Mouse (Mus musculus) WW6 (cell line): ENCODE data around the gene Map7.

Experiments
- DNase-seq: peaks from one replicate; pipeline ENCODE4 v3.0.0-alpha.2; 2013; ENCODE audit warnings: low read depth, low spot score

Gene Map7

DNA sequence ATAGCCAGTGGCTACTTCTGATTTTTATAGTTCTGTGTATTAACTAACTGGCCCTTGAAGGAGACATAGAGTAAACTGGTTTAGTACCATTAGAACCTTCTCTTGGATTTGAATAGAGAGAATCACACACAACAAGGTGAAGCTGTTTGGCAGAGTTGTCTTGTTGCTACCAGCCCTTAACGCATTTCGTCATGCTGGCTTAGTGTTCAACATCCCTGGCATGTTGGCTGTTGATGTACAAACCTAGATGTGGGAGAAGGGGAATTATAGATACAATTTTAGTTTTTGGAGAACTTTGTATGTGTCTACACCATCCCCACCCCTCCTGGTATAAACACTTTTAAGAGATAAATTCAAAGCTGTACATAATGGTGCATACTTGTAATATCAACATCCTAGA lies 37.5 kb downstream of the Map7 start:
- no peak for DNase-seq

DNA sequence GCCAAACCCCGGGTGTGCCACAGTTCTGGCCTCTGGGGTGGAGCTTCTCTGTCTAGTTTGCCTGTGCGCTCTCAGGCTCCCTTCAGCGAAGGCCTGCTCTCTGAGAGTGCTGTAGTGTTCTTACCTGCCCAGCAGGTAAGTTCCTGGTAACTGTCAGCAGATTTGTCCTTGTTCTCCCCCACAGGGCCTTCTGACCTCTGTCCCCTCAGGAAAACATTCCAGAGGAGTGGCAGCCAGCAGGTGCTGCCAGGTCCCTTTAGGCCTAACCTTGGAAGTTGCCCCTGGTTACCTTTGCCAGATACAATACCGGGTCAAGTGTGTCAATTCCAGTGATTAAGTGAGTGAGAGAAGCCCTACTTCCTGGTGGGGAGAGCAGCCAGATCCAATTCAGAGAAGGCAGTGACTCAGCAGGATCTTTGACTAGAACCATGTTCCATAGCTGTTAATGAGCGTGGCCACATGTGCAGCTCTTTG lies 38.6 kb downstream of the Map7 start:
- DNase-seq, result no peak

GRCm38 (mm10) chr10:20190139-20190747 lies 42.0 kb downstream of the Map7 start:
- no peak for DNase-seq

DNA sequence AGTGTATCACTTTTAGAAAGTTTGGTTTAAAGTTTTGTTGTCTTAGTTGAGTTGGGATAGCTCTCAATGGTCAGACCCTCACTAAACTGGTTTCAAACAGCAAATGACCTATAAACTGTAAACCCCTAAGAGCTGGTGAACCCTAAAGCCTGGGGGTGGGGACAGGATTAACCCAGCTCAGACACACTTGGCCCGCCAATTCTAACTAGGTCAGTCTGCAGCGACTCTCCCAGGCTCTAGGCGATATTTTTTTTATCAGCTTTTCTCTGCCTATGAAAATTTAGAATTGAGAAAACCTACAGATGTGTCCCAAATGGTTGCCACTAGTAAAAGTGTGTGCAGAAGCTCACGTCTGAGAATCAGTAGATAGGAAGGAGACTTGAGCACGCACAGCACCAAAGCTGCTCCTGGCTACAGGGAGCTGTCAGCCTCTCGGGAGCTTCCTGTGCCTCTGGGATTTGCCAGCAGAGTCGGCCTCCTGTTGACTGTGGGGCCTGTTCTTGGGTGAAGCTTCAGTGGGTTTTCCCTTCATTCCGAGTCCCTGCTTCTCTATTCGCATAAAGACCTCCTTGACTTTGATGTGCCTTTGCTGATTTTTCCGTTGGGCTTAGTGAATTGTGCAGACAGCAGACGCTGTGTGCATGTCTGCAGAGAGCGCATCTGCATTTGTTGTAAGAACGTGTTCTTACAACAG lies 46.7 kb downstream of the Map7 start:
- no peak for DNase-seq

- no peak for DNase-seq
These were observed 48.8 kb downstream of the Map7 start for GRCm38 (mm10) chr10:20197039-20197438.

DNA sequence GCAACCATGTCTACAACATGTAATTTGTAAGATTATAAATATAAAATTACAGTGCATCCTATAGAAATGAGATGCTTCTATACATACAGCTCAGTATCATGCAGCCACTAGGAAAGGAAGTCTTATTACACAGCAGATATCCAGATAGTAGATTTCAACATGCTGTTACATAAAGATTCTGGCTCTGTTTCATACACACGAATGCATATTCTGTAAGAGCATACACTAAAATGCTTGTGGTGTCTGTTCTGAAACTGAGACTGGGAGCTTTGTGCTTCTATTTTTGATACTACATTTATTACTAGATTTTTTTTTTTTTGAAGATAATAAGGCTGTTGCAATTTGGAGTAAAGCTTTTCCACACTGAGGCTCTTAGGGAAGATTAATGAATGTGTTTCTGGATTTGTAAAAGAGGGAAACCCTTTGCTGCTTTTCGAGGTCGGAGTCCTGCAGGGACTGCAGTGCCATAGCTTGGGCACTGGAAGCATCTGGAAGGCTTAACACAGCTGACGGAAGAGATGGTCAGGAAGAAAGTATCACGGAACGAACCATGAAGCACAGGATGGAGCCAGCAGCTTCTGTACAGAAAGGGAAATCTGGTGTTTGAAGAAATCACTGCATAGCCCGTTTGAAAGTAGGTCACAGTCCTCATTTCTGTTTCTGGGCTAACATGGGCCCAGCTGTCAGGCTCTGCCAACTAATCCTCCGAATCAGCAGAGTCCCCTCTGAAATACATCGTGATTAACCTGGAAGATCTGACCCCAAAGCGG lies 50.9 kb downstream of the Map7 start:
- no peak for DNase-seq

DNA sequence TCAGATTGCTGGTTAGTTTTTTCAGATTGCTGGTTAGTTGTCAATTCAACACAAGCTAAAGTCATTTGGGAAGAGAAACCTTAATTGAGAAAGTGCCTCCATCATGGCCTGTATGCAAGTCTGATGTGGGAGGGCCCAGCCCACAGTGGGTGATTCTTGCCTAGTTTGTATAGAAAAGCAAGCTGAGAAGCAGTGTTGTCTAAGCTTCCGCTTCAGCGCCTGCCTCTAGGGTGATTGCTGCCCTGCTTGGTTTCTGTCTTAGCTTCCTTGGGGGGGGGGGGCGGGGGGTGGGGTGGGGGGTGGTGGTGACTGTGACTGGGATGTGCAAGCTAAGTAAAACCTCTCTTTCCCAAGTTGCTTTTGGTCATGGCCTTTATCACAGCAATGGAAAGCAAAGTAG lies 53.0 kb downstream of the Map7 start:
- DNase-seq, result no peak

DNA sequence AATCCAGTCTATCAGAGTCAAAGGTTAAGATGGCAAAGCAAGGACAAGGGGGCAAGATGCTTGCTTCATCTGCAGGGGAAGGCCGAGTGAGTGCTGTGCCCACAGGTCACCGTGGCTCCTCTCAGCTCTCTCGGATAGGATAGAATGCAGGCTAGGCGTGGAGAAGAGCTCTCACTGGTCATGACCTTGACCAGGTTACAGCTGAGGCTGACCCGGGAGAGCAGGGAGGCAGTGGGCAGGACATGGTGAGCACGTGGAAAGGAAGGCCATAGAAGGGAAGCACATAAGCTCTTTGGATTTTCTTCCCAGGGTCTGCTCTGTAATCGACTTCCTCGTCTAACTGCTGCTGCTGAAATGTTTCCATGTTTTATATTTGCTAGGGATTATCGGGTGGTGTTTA lies 53.9 kb downstream of the Map7 start:
- DNase-seq, result no peak

DNA sequence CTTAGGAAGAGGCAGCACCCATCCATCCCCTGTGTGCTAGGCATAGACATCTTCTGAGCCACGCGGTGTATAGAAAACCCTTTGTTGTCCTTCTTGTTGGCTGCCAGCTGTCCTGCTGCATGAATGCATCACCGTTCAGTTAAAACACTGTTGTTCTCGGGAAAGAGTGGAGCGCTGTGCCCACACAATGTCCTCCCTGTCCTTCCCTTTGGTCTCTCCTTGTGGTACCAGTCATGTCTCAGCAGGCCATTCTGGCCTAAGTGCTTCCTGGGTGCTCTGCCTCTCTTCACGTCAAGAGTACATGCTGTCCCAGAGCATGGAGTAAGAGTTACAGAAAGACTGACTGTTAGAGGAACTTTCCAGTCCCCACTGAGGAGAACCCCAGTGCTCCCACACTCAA lies 54.5 kb downstream of the Map7 start:
- DNase-seq, result no peak

DNA sequence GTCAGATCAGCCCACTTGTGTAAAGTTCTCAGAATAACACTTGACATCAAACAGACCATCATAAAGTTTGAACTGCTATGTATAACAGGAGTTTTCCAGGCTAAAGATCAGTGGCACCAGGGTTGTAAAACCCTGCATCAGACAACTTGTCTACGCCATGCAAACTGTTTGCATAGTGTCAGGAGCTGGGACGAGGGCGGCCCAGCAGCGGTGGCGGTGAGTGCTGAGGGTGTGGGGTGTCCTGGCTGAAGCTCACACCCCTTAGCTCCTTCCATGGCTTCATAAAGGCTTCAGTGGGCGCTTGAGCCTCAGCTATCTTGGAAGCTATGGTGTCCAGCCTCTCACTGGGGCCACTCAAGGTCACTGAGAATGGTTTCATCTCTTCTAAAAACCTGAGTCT lies 55.2 kb downstream of the Map7 start:
- no peak for DNase-seq

- no peak for DNase-seq
These were observed 56.6 kb downstream of the Map7 start for GRCm38 (mm10) chr10:20204696-20205431.

GRCm38 (mm10) chr10:20206966-20207365 lies 58.7 kb downstream of the Map7 start:
- DNase-seq, result no peak

GRCm38 (mm10) chr10:20209609-20210341 lies 61.5 kb downstream of the Map7 start:
- DNase-seq, result no peak

DNA sequence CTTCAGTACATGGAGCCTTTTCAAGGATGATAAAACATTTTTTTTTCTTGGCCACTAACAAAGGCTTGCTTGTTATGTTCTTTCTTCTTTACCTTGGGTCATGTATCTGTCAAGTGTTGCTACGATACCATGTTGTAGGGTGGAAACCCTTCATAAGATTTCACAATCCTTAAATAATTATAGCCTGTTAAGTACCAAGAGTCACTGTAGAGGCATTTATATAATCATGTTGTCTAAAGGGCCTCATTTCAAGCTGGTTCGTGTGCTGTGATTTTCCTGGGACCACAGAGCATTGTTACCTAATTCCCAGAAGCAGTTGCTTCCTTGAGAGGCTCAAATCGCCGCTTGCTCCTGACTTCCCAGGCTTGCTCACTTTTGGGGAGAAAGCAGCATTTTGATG lies 66.1 kb downstream of the Map7 start:
- no peak for DNase-seq

DNA sequence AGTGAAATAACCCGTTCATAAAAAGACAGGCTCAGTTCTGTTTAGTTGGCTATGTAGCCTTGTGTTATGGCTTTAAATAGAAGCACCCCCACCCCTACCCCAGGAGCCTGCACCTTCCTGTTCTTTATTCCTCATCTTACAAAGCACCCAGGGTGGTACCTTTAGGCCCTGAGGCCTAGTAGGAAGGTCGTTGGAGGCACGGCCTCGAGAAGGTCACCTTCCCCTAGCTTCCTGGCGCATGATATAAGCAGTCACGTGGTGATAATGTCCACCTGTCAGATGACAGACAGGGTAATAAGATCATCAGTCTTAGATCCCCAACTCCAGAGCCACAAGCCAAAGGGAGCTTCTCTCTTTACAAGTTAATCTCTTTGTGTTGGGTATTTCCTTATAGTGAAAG lies 68.7 kb downstream of the Map7 start:
- DNase-seq, result no peak

GRCm38 (mm10) chr10:20218866-20219265 lies 70.6 kb downstream of the Map7 start:
- DNase-seq, result no peak

- no peak for DNase-seq
These were observed 71.3 kb downstream of the Map7 start for GRCm38 (mm10) chr10:20219538-20219937.

DNA sequence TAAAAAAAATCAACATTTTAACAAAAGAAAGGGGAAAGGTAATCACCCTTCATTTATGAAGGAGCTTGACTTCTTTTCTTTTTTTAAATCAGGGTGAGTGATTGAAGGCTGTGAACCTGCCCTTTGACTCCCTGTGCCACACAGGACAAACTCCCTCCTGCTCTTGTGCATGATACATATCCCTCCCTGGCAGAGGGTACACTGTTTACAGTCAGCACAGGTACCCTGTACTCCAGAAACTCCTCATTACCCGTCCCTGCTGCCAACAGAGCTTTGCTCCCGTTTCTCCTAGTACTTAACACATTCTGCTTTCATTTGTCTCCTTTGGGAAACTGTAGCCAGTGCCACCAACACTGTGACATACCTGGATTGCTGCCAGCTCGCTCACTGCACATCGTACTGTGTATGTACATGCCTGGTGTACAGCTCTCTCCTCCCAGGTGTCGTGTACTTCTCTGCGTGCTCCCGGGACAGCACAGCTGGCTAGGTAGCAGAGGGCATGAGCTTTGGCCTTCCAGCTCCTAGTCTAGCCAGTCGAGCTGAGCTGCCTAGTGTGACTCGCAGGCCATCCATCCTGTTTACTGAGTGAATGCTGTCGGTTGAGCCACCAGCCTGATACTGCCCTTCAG lies 72.3 kb downstream of the Map7 start:
- DNase-seq, result no peak

- DNase-seq, result no peak
These were observed 73.7 kb downstream of the Map7 start for GRCm38 (mm10) chr10:20222011-20222410.

DNA sequence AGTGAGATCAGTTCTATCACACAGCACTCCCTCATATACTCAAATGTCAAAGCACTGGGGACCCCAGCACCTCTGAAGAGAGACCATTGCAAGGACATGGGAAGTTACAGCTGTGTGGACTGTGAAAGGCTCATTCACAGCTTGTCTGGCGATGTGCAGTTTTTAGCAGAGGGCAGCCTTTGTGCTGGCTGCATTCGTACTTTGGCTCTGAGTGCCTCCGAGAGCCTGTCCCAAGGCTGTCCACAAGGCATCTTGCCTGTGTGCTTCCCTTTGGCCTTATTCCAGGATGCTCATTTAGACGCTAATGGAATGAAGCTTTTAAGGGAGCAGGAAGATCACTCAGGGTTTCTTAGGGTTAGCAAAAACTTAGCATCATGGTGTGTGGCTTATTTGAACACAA lies 78.5 kb downstream of the Map7 start:
- DNase-seq, result no peak

- DNase-seq, result no peak
These were observed 81.8 kb downstream of the Map7 start for GRCm38 (mm10) chr10:20230026-20230425.
